Mouse (Mus musculus) ES-Bruce4 (cell line): ENCODE results near the gene Ttpal.

Experiments
- CTCF ChIP-seq: IDR thresholded peaks from one replicate; pipeline ENCODE4 v1.8.1; 2011; ENCODE audit warnings: low read depth, low read length
- EP300 ChIP-seq: IDR thresholded peaks from 2 replicates; pipeline ENCODE4 v1.6.1; 2011; ENCODE audit warnings: low read depth, low read length; ENCODE audit not compliant: insufficient read depth
- POLR2A ChIP-seq: IDR thresholded peaks from one replicate; pipeline ENCODE4 v1.8.1; 2011; ENCODE audit warnings: low read length; ENCODE audit not compliant: insufficient read depth

GRCm38 (mm10) chr2:163561258-163561948, 40.7 kb upstream of the Ttpal start:
- TF ChIP-seq CTCF (no peak), POLR2A (no peak), EP300 (no peak)
